Mouse (Mus musculus): Measurements from ENCODE around the gene Tlx3. TPM values are rescaled to one million over a fixed set of nuclear protein-coding genes. Genes with fewer than 3 reads are reported as not detected.

Tlx3 gene
- polyA plus RNA-seq, 1 experiment from 2014 or later, result 23.0 TPM

- ATAC-seq (ENCODE audit: low FRiP score) (no peak), DNase-seq (ENCODE audit: low spot score) (no peak)
- peaks cover 17% of the 10 kb centered on the region for H3K4me1 ChIP-seq (replicated peaks; ENCODE audit: control insufficient read depth, insufficient read depth, low read length)
- H3K9ac ChIP-seq, result no peak overlapping the region
- H3K9me3 ChIP-seq (ENCODE audit: control insufficient read depth, low read length), result no peaks in the 10 kb centered on the region
- 95% methylated on average over 3 of the region's 3 CpGs for WGBS
- no peaks in the 10 kb centered on the region for H3K27me3 ChIP-seq (ENCODE audit: control insufficient read depth, insufficient read depth, low read length)
- H3K36me3 ChIP-seq (replicated peaks; ENCODE audit: control insufficient read depth, insufficient read depth), result peaks cover 64% of the 10 kb centered on the region
- H3K27ac ChIP-seq, result no peak overlapping the region
- no peak overlapping the region for H3K4me2 ChIP-seq (replicated peaks)
- no peak overlapping the region for H3K4me3 ChIP-seq (replicated peaks; ENCODE audit: low read length)
Observed at GRCm38 (mm10) chr11:33159741-33160140, 43.6 kb downstream of the Tlx3 start.

GRCm38 (mm10) chr11:33157453-33158196 is 45.8 kb downstream of the Tlx3 start:
- Histone ChIP-seq H3K9ac (no peak overlapping the region), H3K27ac (no peak overlapping the region), H3K4me1 (replicated peaks; ENCODE audit: control insufficient read depth, insufficient read depth, low read length) (peaks cover 17% of the 10 kb centered on the region), H3K36me3 (replicated peaks; ENCODE audit: control insufficient read depth, insufficient read depth) (peaks cover 85% of the 10 kb centered on the region), H3K9me3 (ENCODE audit: control insufficient read depth, low read length) (no peaks in the 10 kb centered on the region), H3K4me3 (replicated peaks; ENCODE audit: low read length) (no peak overlapping the region), H3K27me3 (ENCODE audit: control insufficient read depth, insufficient read depth, low read length) (no peaks in the 10 kb centered on the region), H3K4me2 (replicated peaks) (no peak overlapping the region)
- DNase-seq (ENCODE audit: low spot score), result no peak
- WGBS, result 84% methylated on average over 2 of the region's 2 CpGs
- no peak for ATAC-seq (ENCODE audit: low FRiP score)

- Histone ChIP-seq H3K9ac (no peak overlapping the region), H3K36me3 (replicated peaks; ENCODE audit: control insufficient read depth, insufficient read depth) (peaks cover 96% of the 10 kb centered on the region), H3K4me3 (replicated peaks; ENCODE audit: low read length) (no peak overlapping the region), H3K27ac (no peak overlapping the region), H3K4me1 (replicated peaks; ENCODE audit: control insufficient read depth, insufficient read depth, low read length) (peaks cover 13% of the 10 kb centered on the region), H3K4me2 (replicated peaks) (no peak overlapping the region), H3K27me3 (ENCODE audit: control insufficient read depth, insufficient read depth, low read length) (no peaks in the 10 kb centered on the region), H3K9me3 (ENCODE audit: control insufficient read depth, low read length) (no peaks in the 10 kb centered on the region)
- no peak for DNase-seq (ENCODE audit: low spot score)
- ATAC-seq (ENCODE audit: low FRiP score), result no peak
- WGBS, result 85% methylated on average over 4 of the region's 4 CpGs
Observed at GRCm38 (mm10) chr11:33156436-33157015, 46.9 kb downstream of the Tlx3 start.

- H3K36me3 ChIP-seq (replicated peaks; ENCODE audit: control insufficient read depth, insufficient read depth), result peaks cover 97% of the 10 kb centered on the region
Observed at GRCm38 (mm10) chr11:33154459-33154858, 48.9 kb downstream of the Tlx3 start.

GRCm38 (mm10) chr11:33152997-33153396 is 50.4 kb downstream of the Tlx3 start:
- no peaks in the 10 kb centered on the region for H3K9me3 ChIP-seq (ENCODE audit: control insufficient read depth, low read length)
- DNase-seq (ENCODE audit: low spot score) (no peak), ATAC-seq (ENCODE audit: low FRiP score) (no peak)
- WGBS, result 92% methylated on average over 1 of the region's 1 CpGs
- peaks cover 84% of the 10 kb centered on the region for H3K36me3 ChIP-seq (replicated peaks; ENCODE audit: control insufficient read depth, insufficient read depth)
- H3K27me3 ChIP-seq (ENCODE audit: control insufficient read depth, insufficient read depth, low read length), result no peaks in the 10 kb centered on the region
- no peak overlapping the region for H3K4me3 ChIP-seq (replicated peaks; ENCODE audit: low read length)
- H3K4me1 ChIP-seq (replicated peaks; ENCODE audit: control insufficient read depth, insufficient read depth, low read length), result no peaks in the 10 kb centered on the region
- H3K4me2 ChIP-seq (replicated peaks), result no peak overlapping the region
- H3K9ac ChIP-seq, result no peak overlapping the region
- H3K27ac ChIP-seq, result no peak overlapping the region

More at GRCm38 (mm10) chr11:33154459-33154858, 48.9 kb downstream of the Tlx3 start:
- no peaks in the 10 kb centered on the region for H3K27me3 ChIP-seq (ENCODE audit: control insufficient read depth, insufficient read depth, low read length)
- ATAC-seq (ENCODE audit: low FRiP score) (no peak), DNase-seq (ENCODE audit: low spot score) (no peak)
- H3K4me1 ChIP-seq (replicated peaks; ENCODE audit: control insufficient read depth, insufficient read depth, low read length), result no peaks in the 10 kb centered on the region
- no peak overlapping the region for H3K4me2 ChIP-seq (replicated peaks)
- 94% methylated on average over 3 of the region's 3 CpGs for WGBS
- no peak overlapping the region for H3K4me3 ChIP-seq (replicated peaks; ENCODE audit: low read length)
- H3K9ac ChIP-seq, result no peak overlapping the region
- H3K9me3 ChIP-seq (ENCODE audit: control insufficient read depth, low read length), result no peaks in the 10 kb centered on the region
- no peak overlapping the region for H3K27ac ChIP-seq

GRCm38 (mm10) chr11:33151780-33152145 is 51.6 kb downstream of the Tlx3 start:
- no peaks in the 10 kb centered on the region for H3K4me1 ChIP-seq (replicated peaks; ENCODE audit: control insufficient read depth, insufficient read depth, low read length)
- no peak overlapping the region for H3K9ac ChIP-seq
- H3K36me3 ChIP-seq (replicated peaks; ENCODE audit: control insufficient read depth, insufficient read depth), result peaks cover 73% of the 10 kb centered on the region
- no peak overlapping the region for H3K4me3 ChIP-seq (replicated peaks; ENCODE audit: low read length)
- no peak overlapping the region for H3K4me2 ChIP-seq (replicated peaks)
- WGBS, result 82% methylated on average over 4 of the region's 4 CpGs
- no peak overlapping the region for H3K27ac ChIP-seq
- H3K27me3 ChIP-seq (ENCODE audit: control insufficient read depth, insufficient read depth, low read length), result no peaks in the 10 kb centered on the region
- H3K9me3 ChIP-seq (ENCODE audit: control insufficient read depth, low read length), result no peaks in the 10 kb centered on the region
- DNase-seq (ENCODE audit: low spot score) (no peak), ATAC-seq (ENCODE audit: low FRiP score) (no peak)

- peaks cover 68% of the 10 kb centered on the region for H3K36me3 ChIP-seq (replicated peaks; ENCODE audit: control insufficient read depth, insufficient read depth)
- H3K4me1 ChIP-seq (replicated peaks; ENCODE audit: control insufficient read depth, insufficient read depth, low read length), result no peaks in the 10 kb centered on the region; the same call in 1 of the 2 replicates
- no peak overlapping the region for H3K27ac ChIP-seq
Observed at GRCm38 (mm10) chr11:33151128-33151779, 52.1 kb downstream of the Tlx3 start.

More at GRCm38 (mm10) chr11:33151128-33151779, 52.1 kb downstream of the Tlx3 start:
- Histone ChIP-seq H3K9me3 (ENCODE audit: control insufficient read depth, low read length) (no peaks in the 10 kb centered on the region), H3K27me3 (ENCODE audit: control insufficient read depth, insufficient read depth, low read length) (no peaks in the 10 kb centered on the region), H3K4me2 (replicated peaks) (no peak overlapping the region), H3K9ac (no peak overlapping the region), H3K4me3 (replicated peaks; ENCODE audit: low read length) (no peak overlapping the region)
- no peak for DNase-seq (ENCODE audit: low spot score)
- WGBS, result 69% methylated on average over 3 of the region's 3 CpGs
- no peak for ATAC-seq (ENCODE audit: low FRiP score)

Other genes with a start within 250 kb of the Tlx3 start
- 9.0 and 10.1 TPM in 2 replicates for gene Fgf18, start 56.2 kb downstream of the Tlx3 start, polyA plus RNA-seq (2014; fragmentation: Nextera tagmentation; extraction: Ambion mirVana)
- gene Npm1, start 40.4 kb downstream of the Tlx3 start, polyA plus RNA-seq (2014; fragmentation: Nextera tagmentation; extraction: Ambion mirVana), result 418 and 450 TPM in 2 replicates
- not detected in 2 replicates for gene Gm12117, start 73.1 kb upstream of the Tlx3 start, polyA plus RNA-seq (2014; fragmentation: Nextera tagmentation; extraction: Ambion mirVana)

Data from hindbrain, embryonic 14.5 days (tissue).